Mouse (Mus musculus) ES-Bruce4 (cell line): ENCODE measurements around the gene Cfap77.

Experiments
- CTCF ChIP-seq: IDR thresholded peaks from one replicate; pipeline ENCODE4 v1.8.1; 2011; ENCODE audit warnings: low read depth, low read length
- EP300 ChIP-seq: IDR thresholded peaks from 2 replicates; pipeline ENCODE4 v1.6.1; 2011; ENCODE audit warnings: low read depth, low read length; ENCODE audit not compliant: insufficient read depth
- POLR2A ChIP-seq: IDR thresholded peaks from one replicate; pipeline ENCODE4 v1.8.1; 2011; ENCODE audit warnings: low read length; ENCODE audit not compliant: insufficient read depth

DNA sequence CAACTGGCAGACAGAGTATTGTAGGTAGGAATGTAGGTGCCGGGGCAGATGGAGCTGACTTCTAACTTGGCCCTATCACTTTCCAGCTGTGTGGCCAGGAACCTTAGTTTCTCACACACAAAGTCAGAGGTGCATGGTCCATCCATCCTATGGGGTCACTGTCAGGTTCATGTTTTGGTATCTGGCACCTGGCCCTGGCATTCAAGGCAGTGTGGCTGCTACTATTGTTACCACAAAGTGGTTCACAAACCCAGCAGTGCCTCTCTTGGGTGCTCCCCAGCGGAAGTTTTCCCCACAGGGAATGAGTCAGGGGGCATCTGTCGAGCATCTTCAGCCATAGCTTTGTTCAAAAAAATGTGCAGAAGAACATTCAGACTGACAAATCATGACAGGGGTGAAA lies 108.6 kb downstream of the Cfap77 start:
- TF ChIP-seq CTCF (no peak), EP300 (no peak), POLR2A (no peak)
